Mouse (Mus musculus) embryonic fibroblast, embryonic 13.5 days (primary cell): ENCODE results near the gene Tox3.

Source experiments
- CTCF ChIP-seq: IDR thresholded peaks from 2 replicates; pipeline ENCODE4 v1.5.1; 2011; ENCODE audit warnings: mild to moderate bottlenecking, control low read depth, low read length, moderate library complexity, borderline replicate concordance; ENCODE audit not compliant: insufficient read depth
- POLR2A ChIP-seq: IDR thresholded peaks from 2 replicates; pipeline ENCODE4 v1.6.1; 2011; ENCODE audit warnings: low read depth, mild to moderate bottlenecking, control low read depth, low read length, moderate library complexity

GRCm38 (mm10) chr8:90241461-90241860 lies 106.7 kb downstream of the Tox3 start:
- TF ChIP-seq CTCF (no peak), POLR2A (no peak)
